Mouse (Mus musculus) liver, embryonic 14.5 days (tissue): ENCODE measurements at regions not wholly inside any gene's neighbourhood (a gene's known extent, or its start where the extent isn't known, plus 50 kb on each side); places are given as distances from the start of the nearest gene placed in this dataset.
A peak's percentile ranks its signal among the peaks of the same experiment; 100 is the strongest.

Source experiments
- ATAC-seq: fragments of 200-750 bp; cut with Nextera tagmentation; 2 replicates; pipeline ENCODE4 v1.8.0; 2017; ENCODE audit warnings: moderate number of reproducible peaks, mild to moderate bottlenecking, moderate library complexity; ENCODE audit not compliant: insufficient read depth
- DNase-seq, 3 experiments: peaks; one replicate each; pipeline ENCODE4 v3.0.0-alpha.2; 2012 to 2013; ENCODE audit warnings: low read depth in 3 of 3, low spot score in 3 of 3
- H3K27ac ChIP-seq: fragments of 300-500 bp; sonication (generic); 2 replicates; pipeline ENCODE4 v1.5.1; 2014; ENCODE audit warnings: moderate library complexity, mild to moderate bottlenecking, control low read depth, inconsistent platforms
- H3K27me3 ChIP-seq: fragments of 300-500 bp; sonication (generic); 2 replicates; pipeline ENCODE4 v1.6.1; 2014; ENCODE audit warnings: mild to moderate bottlenecking, low read length, moderate library complexity; ENCODE audit not compliant: control insufficient read depth, insufficient read depth
- H3K36me3 ChIP-seq: fragments of 300-500 bp; sonication (generic); replicated peaks from 2 replicates; pipeline ENCODE4 v1.6.1; 2014; ENCODE audit warnings: low read depth; ENCODE audit not compliant: control insufficient read depth, insufficient read depth
- H3K4me1 ChIP-seq, 2 experiments: fragments of 200-500 bp in 1 of 2; fragments of 300-500 bp in 1 of 2; sonication (generic) in 1 of 2; replicated peaks; 2 replicates each; pipeline ENCODE4 v1.6.1; 2012 to 2014; ENCODE audit warnings: antibody characterized with exemption in 1 of 2, inconsistent platforms in 1 of 2, low read length in 1 of 2; ENCODE audit not compliant: control insufficient read depth in 2 of 2, insufficient read depth in 2 of 2
- H3K4me2 ChIP-seq: fragments of 300-500 bp; sonication (generic); 2 replicates; pipeline ENCODE4 v1.6.1; 2014; ENCODE audit warnings: low read depth, mild to moderate bottlenecking, control low read depth, moderate library complexity
- H3K4me3 ChIP-seq, 2 experiments: fragments of 200-500 bp in 1 of 2; fragments of 300-500 bp in 1 of 2; sonication (generic) in 1 of 2; 2 replicates each; pipeline ENCODE4 v1.5.1; 2012 to 2014; ENCODE audit warnings: low read depth in 2 of 2, low read length in 2 of 2, mild to moderate bottlenecking in 2 of 2, control low read depth in 1 of 2, inconsistent platforms in 1 of 2, moderate library complexity in 1 of 2; ENCODE audit not compliant: insufficient read depth in 1 of 2
- H3K9ac ChIP-seq: fragments of 300-500 bp; sonication (generic); replicated peaks from 2 replicates; pipeline ENCODE4 v1.6.1; 2014; ENCODE audit warnings: mild to moderate bottlenecking, control low read depth, moderate library complexity
- H3K9me3 ChIP-seq: fragments of 300-500 bp; sonication (generic); 2 replicates; pipeline ENCODE4 v1.6.1; 2016; ENCODE audit warnings: low read length, mixed read lengths; ENCODE audit not compliant: control insufficient read depth
- CTCF ChIP-seq: IDR thresholded peaks from 2 replicates; pipeline ENCODE4 v1.5.1; 2016; ENCODE audit warnings: antibody characterized with exemption, low read depth, control low read depth
- EP300 ChIP-seq: IDR thresholded peaks from 2 replicates; pipeline ENCODE4 v1.6.1; 2016; ENCODE audit warnings: antibody characterized with exemption, low read depth
- WGBS: fragments of 180-500 bp; shearing (Covaris S2); extraction: QIAGEN DNeasy Blood & Tissue Kit; methylation state at CpG from one replicate; pipeline ENCODE4 v1.1.7; 2014; ENCODE audit not compliant: insufficient replicate concordance; 5-methylcytosine and 5-hydroxymethylcytosine counted together

DNA sequence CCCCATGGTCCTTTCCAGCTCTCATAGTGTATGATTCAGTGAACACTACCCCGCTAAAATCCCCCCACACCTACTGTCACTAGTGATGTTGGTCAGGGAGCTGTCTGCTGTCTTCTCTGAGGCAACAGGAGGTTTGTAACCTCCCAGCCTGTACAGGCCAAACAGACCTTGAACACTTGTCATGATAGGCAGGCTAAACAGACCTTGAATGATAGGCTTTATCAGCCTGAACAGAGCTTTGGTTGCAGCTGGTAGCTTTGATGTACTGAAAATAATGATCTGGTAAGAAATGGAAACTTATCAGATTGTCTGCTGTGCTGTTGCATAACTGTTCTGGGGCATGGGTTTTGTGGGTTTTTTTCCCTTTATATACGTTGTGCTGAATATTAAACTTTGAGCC, 87.4 kb upstream of the Il6 start:
- H3K27me3 ChIP-seq = no peaks in the 10 kb centered on the region
- WGBS = 16% methylated on average over 2 of the region's 2 CpGs
- DNase-seq (peak in 2 of 3 experiments; percentile 17 to 20), ATAC-seq (peak; percentile 72; the same call in 1 of the 2 replicates)
- no peak overlapping the region for H3K27ac ChIP-seq
- H3K9ac ChIP-seq = no peak overlapping the region
- no peak overlapping the region for H3K4me2 ChIP-seq
- no peak overlapping the region for H3K4me3 ChIP-seq
- H3K36me3 ChIP-seq = no peaks in the 10 kb centered on the region
- TF ChIP-seq EP300 (peak; percentile 71), CTCF (no peak)
- H3K4me1 ChIP-seq = peaks cover 8 to 10% of the 10 kb centered on the region in 2 experiments
- H3K9me3 ChIP-seq = no peaks in the 10 kb centered on the region

DNA sequence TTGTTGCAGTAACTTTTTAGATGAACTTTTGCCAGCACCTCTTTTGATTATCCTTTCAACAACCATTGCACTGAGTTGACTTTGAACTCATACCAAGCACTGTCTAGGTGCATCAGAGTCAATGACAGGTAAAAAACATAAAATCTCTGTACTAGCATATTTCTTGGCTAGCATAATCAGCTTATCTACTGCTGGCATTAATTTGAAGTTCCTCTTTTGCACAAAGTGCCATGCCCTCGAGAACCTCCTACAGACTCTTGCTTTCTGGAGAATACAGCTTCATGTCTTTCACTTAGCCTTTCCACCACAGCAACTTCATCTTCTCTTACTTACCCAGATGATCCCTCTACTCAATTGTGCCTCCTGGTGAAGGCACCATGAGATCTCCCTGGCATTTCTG, 85.3 kb upstream of the Il6 start:
- H3K27me3 ChIP-seq = no peaks in the 10 kb centered on the region
- H3K4me1 ChIP-seq = peaks cover 8 to 10% of the 10 kb centered on the region in 2 experiments
- H3K36me3 ChIP-seq = no peaks in the 10 kb centered on the region
- no peak for DNase-seq
- H3K27ac ChIP-seq = no peak overlapping the region
- no peaks in the 10 kb centered on the region for H3K9me3 ChIP-seq
- no peak overlapping the region for H3K4me3 ChIP-seq
- TF ChIP-seq EP300 (no peak), CTCF (no peak)
- no peak for ATAC-seq
- H3K4me2 ChIP-seq = no peak overlapping the region
- WGBS = 17% methylated on average over 1 of the region's 1 CpGs
- H3K9ac ChIP-seq = no peak overlapping the region

DNA sequence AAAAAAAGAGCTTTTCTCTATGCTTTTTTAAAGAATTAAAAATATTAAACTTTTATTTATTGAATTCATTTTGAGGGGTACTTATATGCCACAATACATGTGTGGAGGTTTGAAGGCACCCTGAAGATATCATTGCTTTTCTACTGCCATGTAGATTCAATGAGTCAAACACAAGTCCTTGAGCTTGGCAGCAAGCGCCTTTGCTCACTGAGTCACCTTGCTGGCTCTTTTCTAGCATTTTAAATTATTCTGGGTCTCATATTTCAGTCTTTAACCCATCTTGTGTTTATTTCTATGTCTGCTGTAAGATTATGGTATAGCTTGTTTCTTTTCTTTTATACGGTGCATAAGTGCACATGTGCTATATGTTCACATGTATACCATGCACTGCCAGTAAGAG, 83.5 kb upstream of the Il6 start:
- Histone ChIP-seq H3K9ac (no peak overlapping the region), H3K4me2 (no peak overlapping the region), H3K36me3 (no peaks in the 10 kb centered on the region), H3K4me1 (peaks cover 8 to 10% of the 10 kb centered on the region in 2 experiments), H3K27ac (no peak overlapping the region), H3K4me3 (no peak overlapping the region), H3K27me3 (no peaks in the 10 kb centered on the region), H3K9me3 (no peaks in the 10 kb centered on the region)
- ATAC-seq (no peak), DNase-seq (no peak)
- WGBS = 67% methylated on average over 2 of the region's 2 CpGs
- TF ChIP-seq EP300 = no peak
- TF ChIP-seq CTCF = no peak

DNA sequence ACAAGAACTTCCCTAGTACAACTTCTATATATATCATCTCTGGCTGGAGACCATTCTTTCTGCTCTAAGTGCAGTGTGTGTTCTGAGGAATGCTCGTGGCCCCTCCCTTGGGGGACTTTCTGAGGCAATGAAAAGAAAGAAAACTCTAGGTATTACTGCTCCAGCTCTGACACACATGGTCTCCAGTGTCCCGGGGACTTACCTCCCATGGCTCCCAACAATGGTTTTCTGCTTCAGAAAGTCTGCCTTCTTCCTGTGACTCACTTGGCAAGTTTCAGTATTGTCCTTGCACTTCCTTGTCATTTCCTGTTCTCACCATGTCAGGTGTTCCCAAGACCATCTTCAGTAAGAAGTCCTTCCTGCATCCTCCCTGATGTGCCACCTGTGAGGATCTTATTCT, 65.7 kb upstream of the Il6 start:
- Histone ChIP-seq H3K27ac (no peak overlapping the region), H3K27me3 (no peaks in the 10 kb centered on the region; the same call in 1 of the 2 replicates), H3K4me1 (peaks cover 5 to 15% of the 10 kb centered on the region in 2 experiments), H3K4me3 (no peak overlapping the region), H3K4me2 (no peak overlapping the region), H3K9ac (no peak overlapping the region), H3K36me3 (no peaks in the 10 kb centered on the region), H3K9me3 (no peaks in the 10 kb centered on the region)
- DNase-seq = no peak
- no peak for TF ChIP-seq EP300
- ATAC-seq = no peak
- WGBS = 21% methylated on average over 2 of the region's 2 CpGs

DNA sequence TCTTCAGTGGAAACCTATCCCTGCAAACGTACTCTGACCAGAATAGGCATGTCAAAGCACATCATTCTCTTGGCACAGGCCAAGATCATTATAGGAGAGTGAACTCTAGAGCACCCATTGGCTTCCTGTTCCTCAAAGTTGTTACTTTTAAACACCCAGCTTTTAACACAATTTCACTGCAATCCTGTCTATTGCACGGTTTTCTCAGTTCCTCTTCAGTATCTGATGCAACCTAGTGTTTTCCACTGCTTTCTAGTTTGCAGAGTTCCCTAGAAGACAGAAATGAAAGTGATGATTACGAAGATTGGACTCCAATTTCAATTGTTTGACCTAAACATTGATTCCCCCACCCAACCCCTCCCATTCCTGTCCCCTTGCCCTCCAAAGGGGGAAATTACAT, 64.8 kb upstream of the Il6 start:
- Histone ChIP-seq H3K4me1 (peaks cover 5 to 17% of the 10 kb centered on the region in 2 experiments), H3K27me3 (no peaks in the 10 kb centered on the region; the same call in 1 of the 2 replicates), H3K36me3 (no peaks in the 10 kb centered on the region), H3K9ac (no peak overlapping the region), H3K9me3 (no peaks in the 10 kb centered on the region), H3K27ac (no peak overlapping the region), H3K4me2 (no peak overlapping the region), H3K4me3 (no peak overlapping the region)
- DNase-seq = no peak
- 25% methylated on average over 3 of the region's 3 CpGs for WGBS
- TF ChIP-seq EP300 (no peak), CTCF (no peak)
- no peak for ATAC-seq
